Mouse (Mus musculus) kidney, embryonic 16.5 days (tissue): ENCODE results near the gene Olfr763. TPM values are rescaled to one million over a fixed set of nuclear protein-coding genes. Genes with fewer than 3 reads are reported as not detected.
"Not testable (repeated sequence)": the region's sequence is repeated elsewhere in the genome, so short reads cannot be mapped to it uniquely, and the experiment has no call there.

Experiments used
- ATAC-seq: fragments of 200-750 bp; cut with Nextera tagmentation; 2 replicates; pipeline ENCODE4 v1.8.0; 2017; ENCODE audit warnings: moderate TSS enrichment; ENCODE audit not compliant: low FRiP score, low TSS enrichment
- H3K27ac ChIP-seq: fragments of 300-500 bp; sonication (generic); 2 replicates; pipeline ENCODE4 v1.5.1; 2014; ENCODE audit warnings: low read length
- H3K27me3 ChIP-seq: fragments of 300-500 bp; sonication (generic); 2 replicates; pipeline ENCODE4 v1.6.1; 2014; ENCODE audit warnings: low read length, control low read depth, mixed read lengths; ENCODE audit not compliant: insufficient read depth
- H3K36me3 ChIP-seq: fragments of 300-500 bp; sonication (generic); 2 replicates; pipeline ENCODE4 v1.6.1; 2014; ENCODE audit warnings: low read length, control low read depth, mixed read lengths; ENCODE audit not compliant: insufficient read depth
- H3K4me1 ChIP-seq: fragments of 300-500 bp; sonication (generic); 2 replicates; pipeline ENCODE4 v1.6.1; 2014; ENCODE audit warnings: low read length, control low read depth, mixed read lengths; ENCODE audit not compliant: insufficient read depth
- H3K4me2 ChIP-seq: fragments of 300-500 bp; sonication (generic); replicated peaks from 2 replicates; pipeline ENCODE4 v1.6.1; 2014; ENCODE audit warnings: low read depth, low read length
- H3K4me3 ChIP-seq: fragments of 300-500 bp; sonication (generic); 2 replicates; pipeline ENCODE4 v1.5.1; 2014; ENCODE audit warnings: mild to moderate bottlenecking, low read length
- H3K9ac ChIP-seq: fragments of 300-500 bp; sonication (generic); replicated peaks from 2 replicates; pipeline ENCODE4 v1.6.1; 2014; ENCODE audit warnings: low read length
- H3K9me3 ChIP-seq: fragments of 300-500 bp; sonication (generic); 2 replicates; pipeline ENCODE4 v1.6.1; 2016; ENCODE audit warnings: low read length, control low read depth
- WGBS: fragments of 180-500 bp; shearing (Covaris S2); extraction: QIAGEN DNeasy Blood & Tissue Kit; methylation state at CpG from one replicate; pipeline ENCODE4 v1.1.7; 2014; 5-methylcytosine and 5-hydroxymethylcytosine counted together
- polyA plus RNA-seq: library from polyadenylated mRNA; unstranded; fragments of >200 nt; fragmentation: Nextera tagmentation; extraction: Ambion mirVana; gene quantifications from 2 replicates; pipeline ENCODE4 v1.2.1, GENCODE M21; 2015

Olfr763 gene
- not detected in 2 replicates for polyA plus RNA-seq

DNA sequence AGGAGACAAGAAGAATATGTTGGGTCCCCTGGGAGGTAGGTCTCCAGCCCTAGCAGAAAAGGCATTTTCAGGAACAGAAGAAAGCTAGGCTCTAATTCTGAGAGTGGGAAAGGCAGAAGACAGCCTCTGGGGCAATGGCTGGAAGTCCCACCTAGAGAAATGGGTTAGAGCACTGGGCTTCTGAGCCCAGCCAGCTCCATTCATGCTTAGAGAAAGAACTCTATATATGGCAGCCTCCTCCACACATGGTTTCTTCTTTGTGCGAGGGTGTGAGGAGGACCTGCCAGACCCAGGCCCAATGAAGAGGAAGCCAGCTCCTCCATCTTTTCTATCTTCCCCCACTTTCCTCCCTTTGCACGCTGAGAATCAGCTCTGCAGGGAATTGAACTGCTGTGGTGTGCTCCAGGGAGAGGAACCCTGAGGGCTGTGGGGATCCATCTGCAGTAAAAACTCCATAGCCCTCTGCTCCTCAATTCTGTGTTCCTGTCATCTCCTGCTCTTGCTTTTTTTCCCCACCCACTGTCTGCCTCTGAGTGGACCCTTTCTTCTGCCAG, at the start of gene Olfr763:
Olfr763 (plus strand) TSS at position 504 of the 554 bp plus-strand sequence.
- no peak within 1 kb of the TSS for H3K27ac ChIP-seq
- H3K9ac ChIP-seq, result no peak within 1 kb of the TSS
- no peaks in the 10 kb centered on the region for H3K36me3 ChIP-seq
- 61% methylated on average over 2 of the region's 2 CpGs for WGBS
- no peak within 1 kb of the TSS for H3K4me2 ChIP-seq
- no peaks in the 10 kb centered on the region for H3K4me1 ChIP-seq
- H3K27me3 ChIP-seq, result no peaks in the 10 kb centered on the region
- no peak for ATAC-seq
- peaks cover 4% of the 10 kb centered on the region; the same call in 1 of the 2 replicates for H3K9me3 ChIP-seq
- H3K4me3 ChIP-seq, result no peak within 1 kb of the TSS

GRCm38 (mm10) chr10:128964961-128965360, 45.6 kb upstream of the Olfr763 start:
- H3K27me3 ChIP-seq, result no peaks in the 10 kb centered on the region
- H3K4me1 ChIP-seq, result no peaks in the 10 kb centered on the region
- H3K27ac ChIP-seq, result no peak overlapping the region
- H3K9ac ChIP-seq, result no peak overlapping the region
- H3K4me3 ChIP-seq, result no peak overlapping the region
- H3K9me3 ChIP-seq, result no peaks in the 10 kb centered on the region
- H3K36me3 ChIP-seq, result no peaks in the 10 kb centered on the region
- 50% methylated on average over 2 of the region's 2 CpGs for WGBS
- no peak overlapping the region for H3K4me2 ChIP-seq
- ATAC-seq, result peak; percentile 90

DNA sequence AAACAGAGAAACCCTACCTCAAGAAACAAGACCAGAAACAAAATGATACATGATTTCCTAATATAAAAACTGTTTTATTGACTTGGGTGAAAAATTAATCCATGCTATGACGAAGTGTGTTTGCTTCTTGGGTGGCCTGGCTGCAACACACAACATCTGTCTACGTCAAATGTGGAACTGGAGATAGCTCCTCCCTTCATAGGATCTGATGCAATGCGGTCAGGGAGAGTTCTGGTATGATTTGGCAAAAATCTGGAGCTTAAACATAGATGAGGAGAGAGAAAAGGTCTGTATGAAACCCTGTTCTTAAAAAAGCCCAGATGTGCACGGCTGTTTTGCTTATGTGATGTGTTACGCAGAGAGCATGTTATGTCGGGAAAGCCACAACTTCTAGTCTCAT, 44.7 kb upstream of the Olfr763 start:
- 85% methylated on average over 6 of the region's 6 CpGs for WGBS
- H3K9me3 ChIP-seq, result no peaks in the 10 kb centered on the region
- no peak overlapping the region for H3K27ac ChIP-seq
- no peaks in the 10 kb centered on the region for H3K36me3 ChIP-seq
- no peak overlapping the region for H3K4me3 ChIP-seq
- H3K4me2 ChIP-seq, result no peak overlapping the region
- H3K27me3 ChIP-seq, result no peaks in the 10 kb centered on the region
- ATAC-seq, result no peak
- no peaks in the 10 kb centered on the region for H3K4me1 ChIP-seq
- no peak overlapping the region for H3K9ac ChIP-seq

- WGBS, result 23% methylated on average over 1 of the region's 1 CpGs
- ATAC-seq, result no peak
- H3K27ac ChIP-seq, result no peak overlapping the region
These were observed 42.2 kb upstream of the Olfr763 start for GRCm38 (mm10) chr10:128968341-128968749.

GRCm38 (mm10) chr10:128970740-128971250, 39.8 kb upstream of the Olfr763 start:
- ATAC-seq, result no peak
- H3K4me2 ChIP-seq, result no peak overlapping the region
- no peaks in the 10 kb centered on the region for H3K36me3 ChIP-seq
- H3K9me3 ChIP-seq, result no peaks in the 10 kb centered on the region
- H3K4me1 ChIP-seq, result no peaks in the 10 kb centered on the region
- WGBS, result 44% methylated on average over 1 of the region's 1 CpGs
- H3K4me3 ChIP-seq, result no peak overlapping the region
- no peak overlapping the region for H3K9ac ChIP-seq
- no peak overlapping the region for H3K27ac ChIP-seq
- no peaks in the 10 kb centered on the region for H3K27me3 ChIP-seq

More at GRCm38 (mm10) chr10:128968341-128968749, 42.2 kb upstream of the Olfr763 start:
- no peak overlapping the region for H3K4me2 ChIP-seq
- H3K27me3 ChIP-seq, result no peaks in the 10 kb centered on the region
- no peaks in the 10 kb centered on the region for H3K9me3 ChIP-seq
- H3K4me3 ChIP-seq, result no peak overlapping the region
- H3K9ac ChIP-seq, result no peak overlapping the region
- H3K4me1 ChIP-seq, result no peaks in the 10 kb centered on the region
- no peaks in the 10 kb centered on the region for H3K36me3 ChIP-seq

DNA sequence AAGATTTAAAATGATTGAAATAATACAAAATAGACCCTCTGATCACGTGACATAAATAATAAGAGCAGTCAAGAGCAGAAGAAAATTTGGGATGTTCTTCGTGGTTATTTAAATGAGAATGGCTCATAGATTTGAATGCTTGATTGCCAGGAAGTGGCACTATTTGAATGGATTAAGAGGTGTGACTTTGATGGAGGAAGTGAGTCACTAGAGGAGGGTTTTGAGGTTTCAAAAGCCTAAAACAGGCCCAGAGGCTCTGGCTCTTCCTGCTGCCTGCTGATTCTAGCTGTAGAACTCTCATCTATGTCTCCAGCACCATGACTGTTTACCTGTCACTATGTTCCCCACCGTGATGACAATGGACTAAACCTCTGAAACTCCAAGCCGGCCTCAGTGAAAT, 37.8 kb upstream of the Olfr763 start:
- no peak overlapping the region for H3K4me3 ChIP-seq
- 75% methylated on average over 4 of the region's 4 CpGs for WGBS
- no peaks in the 10 kb centered on the region for H3K27me3 ChIP-seq
- ATAC-seq, result no peak
- no peaks in the 10 kb centered on the region for H3K9me3 ChIP-seq
- no peaks in the 10 kb centered on the region for H3K36me3 ChIP-seq
- no peak overlapping the region for H3K4me2 ChIP-seq
- H3K4me1 ChIP-seq, result no peaks in the 10 kb centered on the region
- H3K27ac ChIP-seq, result no peak overlapping the region
- H3K9ac ChIP-seq, result no peak overlapping the region

DNA sequence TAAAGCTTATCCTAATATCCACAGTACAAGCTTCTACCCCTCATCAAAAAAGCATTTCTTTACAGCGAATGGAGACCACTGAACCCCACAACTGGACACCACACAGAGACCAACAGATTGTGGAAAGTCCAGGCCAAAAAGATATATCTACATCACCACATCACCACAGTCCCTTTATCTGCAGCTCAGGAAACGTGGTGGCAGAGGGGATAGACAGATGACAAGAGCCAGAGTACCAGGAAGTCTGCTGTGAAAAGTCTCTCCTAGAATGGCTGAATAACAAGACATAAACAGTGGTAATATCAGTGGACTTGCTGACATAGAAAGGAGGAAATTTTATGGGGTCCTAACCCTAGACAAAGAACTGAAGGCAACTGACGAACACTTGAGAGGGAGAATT, 34.2 kb upstream of the Olfr763 start:
- Histone ChIP-seq H3K4me2 (no peak overlapping the region), H3K27ac (no peak overlapping the region), H3K4me1 (no peaks in the 10 kb centered on the region), H3K9me3 (no peaks in the 10 kb centered on the region), H3K27me3 (no peaks in the 10 kb centered on the region), H3K36me3 (no peaks in the 10 kb centered on the region), H3K9ac (no peak overlapping the region), H3K4me3 (no peak overlapping the region)
- no peak for ATAC-seq
- WGBS, result 61% methylated on average over 3 of the region's 3 CpGs

GRCm38 (mm10) chr10:128977522-128978114, 33.0 kb upstream of the Olfr763 start:
- H3K27me3 ChIP-seq, result no peaks in the 10 kb centered on the region
- no peak overlapping the region for H3K4me3 ChIP-seq
- H3K27ac ChIP-seq, result no peak overlapping the region
- ATAC-seq, result peak; percentile 83; the same call in 1 of the 2 replicates
- no peaks in the 10 kb centered on the region for H3K4me1 ChIP-seq
- no peaks in the 10 kb centered on the region for H3K36me3 ChIP-seq
- H3K9ac ChIP-seq, result no peak overlapping the region
- WGBS, result 22% methylated on average over 9 of the region's 9 CpGs
- no peak overlapping the region for H3K4me2 ChIP-seq
- no peaks in the 10 kb centered on the region for H3K9me3 ChIP-seq

- 79% methylated on average over 3 of the region's 3 CpGs for WGBS
- Histone ChIP-seq H3K36me3 (no peaks in the 10 kb centered on the region), H3K27ac (no peak overlapping the region), H3K9ac (no peak overlapping the region), H3K27me3 (no peaks in the 10 kb centered on the region), H3K4me3 (no peak overlapping the region), H3K9me3 (no peaks in the 10 kb centered on the region), H3K4me1 (no peaks in the 10 kb centered on the region), H3K4me2 (no peak overlapping the region)
- peak; percentile 73 for ATAC-seq
These were observed 29.8 kb upstream of the Olfr763 start for GRCm38 (mm10) chr10:128980644-128981365.

DNA sequence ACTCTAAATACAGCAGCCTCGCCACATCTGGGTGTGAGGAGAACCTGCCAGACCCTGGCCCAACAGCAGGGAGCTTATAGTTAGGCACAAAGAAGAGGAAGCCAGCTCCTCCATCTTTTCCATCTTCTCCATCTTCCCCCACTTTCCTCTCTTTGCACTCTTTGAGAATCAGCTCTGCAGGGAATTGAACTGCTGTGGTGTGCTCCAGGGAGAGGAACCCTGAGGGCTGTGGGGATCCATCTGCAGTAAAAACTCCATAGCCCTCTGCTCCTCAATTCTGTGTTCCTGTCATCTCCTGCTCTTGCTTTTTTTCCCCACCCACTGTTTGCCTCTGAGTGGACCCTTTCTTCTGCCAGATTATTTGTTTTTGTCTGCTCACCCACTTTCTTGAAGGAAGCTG, 21.5 kb upstream of the Olfr763 start, which contains the start of gene Olfr9:
Olfr9 (plus strand) TSS at position 301 of the 400 bp plus-strand sequence.
- WGBS, result 44% methylated on average over 1 of the region's 1 CpGs
- not testable (repeated sequence) for H3K9me3 ChIP-seq, H3K9ac ChIP-seq, H3K4me2 ChIP-seq, H3K36me3 ChIP-seq, H3K4me1 ChIP-seq, ATAC-seq, H3K27ac ChIP-seq, H3K27me3 ChIP-seq, H3K4me3 ChIP-seq
